Mouse (Mus musculus) megakaryocyte-erythroid progenitor cell, adult 5-6 weeks (primary cell): ENCODE data around the gene Smarcd2. TPM values are rescaled to one million over a fixed set of nuclear protein-coding genes. Genes with fewer than 3 reads are reported as not detected.

Experiments
- ATAC-seq: replicated peaks from 2 replicates; pipeline ENCODE4 v1.8.0; 2016; ENCODE audit warnings: mild to moderate bottlenecking, inconsistent platforms; ENCODE audit not compliant: severe bottlenecking, poor library complexity, low FRiP score, low TSS enrichment
- total RNA-seq, 2 experiments: library from RNA; stranded (forward) in 1 of 2; stranded (reverse) in 1 of 2; fragments of 200-1000, 215-1000 nt in 1 of 2; fragments of >200 nt in 1 of 2; fragmentation: Nextera tagmentation in 1 of 2; gene quantifications; 2 replicates each; pipeline ENCODE4 v1.2.3; 2014 to 2017

Gene Smarcd2
- total RNA-seq (2014; fragmentation: Nextera tagmentation) (93.8 and 120 TPM in 2 replicates), total RNA-seq (2017) (201 and 272 TPM in 2 replicates)

DNA sequence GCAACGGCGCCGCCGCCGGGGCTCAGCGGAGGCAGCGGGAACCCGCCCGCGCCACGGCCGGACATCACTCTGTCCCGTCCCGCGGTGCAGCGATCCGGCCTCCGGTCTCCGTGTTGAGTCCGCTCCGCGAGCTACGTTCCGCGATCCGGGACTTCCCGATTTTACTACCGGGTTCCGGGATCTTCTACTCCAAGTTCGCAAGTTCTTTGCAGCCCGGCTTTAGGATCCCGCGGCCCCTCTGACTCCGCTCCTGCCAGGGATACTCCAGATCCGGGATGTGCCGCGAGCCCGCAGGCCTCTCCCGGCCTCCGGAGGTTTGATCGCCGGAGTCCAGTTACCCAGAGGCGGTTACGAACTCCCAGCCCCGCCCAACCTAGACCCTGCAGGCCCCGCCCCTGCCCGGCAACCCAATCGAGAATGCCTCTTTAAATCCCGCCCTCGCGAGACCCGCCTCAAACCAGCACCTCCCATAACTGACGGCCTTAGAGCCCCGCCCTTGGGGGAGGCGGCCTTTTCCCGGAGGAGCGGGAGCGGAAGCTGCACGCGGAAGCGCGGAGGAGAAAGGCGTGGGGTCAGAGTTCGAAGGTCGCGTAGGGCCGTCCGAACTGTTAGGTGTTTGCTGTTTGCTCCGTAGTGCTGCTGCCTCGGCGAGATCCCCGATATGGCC, at the start of gene Smarcd2:
Gene Smarcd2, minus strand, starts transcription at position 329 of the 667 bp plus-strand sequence.
- peak; percentile 82 for ATAC-seq

DNA sequence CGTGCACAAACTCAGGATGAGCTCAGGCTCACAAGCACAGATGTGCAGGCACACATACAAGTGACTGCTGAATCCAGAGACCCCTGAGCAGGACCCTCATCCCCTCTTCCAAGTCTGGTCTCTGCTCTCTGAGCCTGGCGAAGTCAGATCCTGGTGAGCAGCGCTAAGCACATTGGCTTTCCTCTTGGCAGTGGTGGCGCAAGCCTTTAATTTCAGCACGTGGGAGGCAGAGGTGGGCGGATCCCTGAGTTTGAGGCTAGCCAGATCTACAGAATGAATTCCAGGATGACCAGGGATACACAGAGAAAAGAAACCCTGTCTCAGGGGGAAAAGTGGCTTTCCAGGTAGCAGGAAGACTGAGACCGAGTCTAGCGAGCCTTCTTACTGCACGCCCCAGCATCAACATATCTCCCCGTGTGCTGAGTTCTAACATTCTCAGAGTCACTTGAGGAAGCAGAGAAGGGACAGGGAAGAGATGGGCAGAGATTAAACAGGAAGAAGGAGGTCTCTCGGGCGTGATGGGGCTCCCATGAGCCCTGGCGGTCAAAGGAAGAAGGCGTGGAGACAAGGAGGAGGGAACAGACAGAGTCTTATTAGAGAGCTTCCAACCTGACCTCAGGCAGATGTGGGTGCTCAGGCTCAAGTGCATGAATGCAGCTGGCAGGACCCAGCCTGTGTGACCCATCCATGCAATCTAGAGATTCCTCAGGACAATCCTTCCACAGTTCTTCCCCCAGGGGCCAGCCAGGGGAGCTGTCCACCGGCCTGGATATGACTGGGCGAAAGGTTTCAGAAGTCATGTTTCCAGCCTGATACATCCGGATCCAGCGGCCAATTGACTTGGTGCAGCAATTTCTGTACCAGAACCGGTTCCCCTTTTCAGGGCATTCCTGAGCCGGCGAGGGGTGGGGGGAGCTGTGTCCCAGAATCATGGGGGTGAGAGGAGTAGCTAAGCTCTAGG, 45.9 kb upstream of the Smarcd2 start:
- no peak for ATAC-seq

DNA sequence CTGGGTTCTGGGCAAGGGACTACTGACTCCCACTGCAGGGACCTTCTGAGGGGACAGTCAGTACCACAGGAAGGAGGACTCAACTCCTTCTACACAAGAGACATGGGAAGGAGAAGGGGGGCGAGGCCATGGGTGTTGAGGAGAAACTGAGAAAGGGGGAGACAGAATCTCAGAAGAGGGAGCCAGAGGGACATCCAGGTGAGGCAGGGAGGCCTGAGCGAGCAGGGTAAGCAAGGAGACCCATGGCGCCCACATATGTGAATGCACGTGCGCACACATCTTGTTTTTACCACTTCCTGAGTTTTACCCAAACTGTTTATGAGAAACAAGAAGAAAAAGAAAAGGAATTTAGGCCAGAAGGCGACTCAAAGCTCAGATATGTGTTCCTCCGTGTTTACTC, 45.0 kb upstream of the Smarcd2 start:
- no peak for ATAC-seq

GRCm38 (mm10) chr11:106316416-106316815, 43.6 kb upstream of the Smarcd2 start:
- ATAC-seq = no peak

- no peak for ATAC-seq
Observed at GRCm38 (mm10) chr11:106314333-106314812, 41.6 kb upstream of the Smarcd2 start, which contains the start of gene Cd79b. Gene Cd79b (minus strand): TSS chr11:106314762.

DNA sequence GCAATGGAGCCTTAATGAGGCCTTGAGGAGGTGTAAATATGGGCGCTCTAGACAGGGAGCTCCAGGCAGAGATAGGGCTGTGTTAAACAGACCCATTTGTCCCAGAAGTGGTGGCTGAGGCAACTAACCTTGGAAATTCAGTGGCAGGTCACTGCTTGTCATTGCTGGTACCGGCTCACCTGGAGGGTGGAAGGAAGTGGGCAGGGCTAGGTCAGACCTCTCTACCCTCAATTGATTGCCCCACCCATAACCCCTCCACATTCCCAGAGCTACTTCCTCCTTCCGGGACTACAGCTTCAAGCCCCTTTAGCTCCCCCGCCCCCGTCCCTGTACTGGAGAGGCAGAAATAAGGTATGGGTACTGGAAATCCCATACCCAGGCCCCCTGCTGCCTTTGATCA, 40.8 kb upstream of the Smarcd2 start:
- no peak for ATAC-seq

DNA sequence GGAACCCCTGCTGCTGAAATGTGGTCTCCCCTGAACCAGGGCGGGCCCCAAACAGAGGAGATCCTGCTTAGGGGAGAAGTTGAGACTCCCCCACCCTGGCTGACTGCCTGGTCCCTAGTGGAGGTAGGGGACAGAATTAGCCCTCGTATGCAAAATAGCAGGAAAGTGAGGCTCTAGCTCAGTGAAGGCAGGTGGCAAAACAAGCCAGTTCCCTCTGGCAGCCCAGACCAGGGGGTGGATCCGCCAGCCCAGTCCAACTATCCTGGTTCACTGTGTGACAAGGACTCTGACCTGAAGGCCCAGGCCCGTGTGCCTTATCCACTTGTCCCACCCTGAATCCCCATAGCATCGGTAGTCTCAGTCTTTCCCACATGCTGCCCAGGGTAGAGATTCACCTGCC, 37.4 kb upstream of the Smarcd2 start:
- ATAC-seq = no peak

DNA sequence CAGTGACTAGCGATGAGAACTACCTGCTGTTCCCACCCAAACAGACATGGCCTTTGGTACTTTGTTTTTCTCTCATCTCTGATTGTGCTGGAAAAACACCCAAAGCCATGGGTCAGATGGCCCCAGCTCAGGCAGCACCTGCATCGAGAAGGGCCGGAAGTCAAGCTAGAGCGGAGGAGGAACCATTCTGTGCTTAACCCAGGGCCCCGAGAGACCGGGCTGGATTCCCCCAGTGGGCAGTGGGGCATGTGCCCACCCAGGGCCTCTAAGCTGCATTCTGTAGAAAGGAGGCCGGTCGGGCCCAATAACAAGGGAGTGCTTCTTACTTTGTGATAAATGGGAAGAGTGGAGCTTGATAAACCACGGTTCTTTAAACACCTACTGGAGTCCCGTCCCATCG, 35.4 kb upstream of the Smarcd2 start:
- ATAC-seq = no peak

- no peak for ATAC-seq
Observed at GRCm38 (mm10) chr11:106307432-106307831, 34.7 kb upstream of the Smarcd2 start.

DNA sequence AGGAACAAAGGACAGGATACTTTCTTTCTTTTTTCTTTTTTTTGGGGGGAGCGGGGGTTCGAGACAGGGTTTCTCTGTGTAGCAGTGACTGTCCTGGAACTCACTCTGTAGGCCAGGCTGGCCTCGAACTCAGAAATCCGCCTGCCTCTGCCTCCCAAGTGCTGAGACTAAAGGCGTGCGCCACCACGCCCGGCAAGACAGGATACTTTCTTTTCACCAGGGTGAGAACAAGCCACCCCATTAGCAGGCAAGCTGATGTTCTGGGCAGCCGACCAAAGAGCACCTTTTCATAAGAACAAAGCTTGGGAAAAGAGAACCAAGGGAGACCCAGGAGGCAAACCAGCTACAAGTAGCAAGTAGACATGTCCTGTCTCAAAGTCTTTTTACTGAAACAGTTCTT, 34.0 kb upstream of the Smarcd2 start:
- no peak for ATAC-seq

GRCm38 (mm10) chr11:106306065-106306385, 33.3 kb upstream of the Smarcd2 start:
- no peak for ATAC-seq

- no peak for ATAC-seq
Observed at GRCm38 (mm10) chr11:106305348-106306064, 32.7 kb upstream of the Smarcd2 start.

- peak; percentile 86 for ATAC-seq
Observed at GRCm38 (mm10) chr11:106302634-106303033, 29.9 kb upstream of the Smarcd2 start.

GRCm38 (mm10) chr11:106301765-106302164, 29.0 kb upstream of the Smarcd2 start, which contains the start of gene Gh:
Gene Gh (minus strand): TSS chr11:106301865.
- no peak for ATAC-seq

DNA sequence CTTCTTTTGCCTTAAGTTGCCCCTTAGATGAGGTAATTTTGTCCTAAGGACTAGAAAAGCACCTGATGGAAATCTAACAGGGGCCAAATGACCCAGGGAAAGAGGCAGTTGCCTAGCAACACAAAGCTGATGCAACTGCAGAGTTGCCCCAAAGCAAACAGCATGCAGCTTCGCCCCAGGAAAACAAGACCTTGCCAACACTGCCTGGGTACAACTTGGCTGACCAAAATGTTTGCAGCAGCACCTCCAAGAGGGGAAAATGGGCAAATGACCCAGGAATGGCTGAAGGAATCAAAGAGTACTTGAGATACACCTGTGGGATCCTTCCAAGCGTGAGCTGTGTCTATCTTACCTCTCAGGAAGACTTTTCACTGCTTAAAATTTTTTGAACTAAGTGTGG, 19.1 kb upstream of the Smarcd2 start:
- no peak for ATAC-seq

DNA sequence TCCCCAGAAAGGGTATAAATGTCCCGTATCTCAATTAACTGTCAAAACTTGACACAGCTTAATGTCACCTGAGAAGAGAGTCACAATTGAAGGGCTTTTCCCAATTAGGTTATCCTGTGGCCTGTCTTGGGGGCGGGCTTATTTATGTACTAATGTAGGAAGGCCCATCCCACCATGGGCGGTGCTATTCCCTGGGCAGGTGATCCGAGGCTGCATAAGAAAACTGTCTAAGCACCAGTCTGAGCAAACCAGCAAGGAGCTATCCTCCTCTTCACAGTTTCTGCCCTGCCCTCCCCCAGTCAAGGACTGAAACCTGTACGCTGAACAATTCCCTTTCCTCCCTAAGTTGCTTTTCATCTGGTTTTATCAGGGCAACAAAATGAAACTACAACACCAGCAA, 17.6 kb upstream of the Smarcd2 start:
- no peak for ATAC-seq

DNA sequence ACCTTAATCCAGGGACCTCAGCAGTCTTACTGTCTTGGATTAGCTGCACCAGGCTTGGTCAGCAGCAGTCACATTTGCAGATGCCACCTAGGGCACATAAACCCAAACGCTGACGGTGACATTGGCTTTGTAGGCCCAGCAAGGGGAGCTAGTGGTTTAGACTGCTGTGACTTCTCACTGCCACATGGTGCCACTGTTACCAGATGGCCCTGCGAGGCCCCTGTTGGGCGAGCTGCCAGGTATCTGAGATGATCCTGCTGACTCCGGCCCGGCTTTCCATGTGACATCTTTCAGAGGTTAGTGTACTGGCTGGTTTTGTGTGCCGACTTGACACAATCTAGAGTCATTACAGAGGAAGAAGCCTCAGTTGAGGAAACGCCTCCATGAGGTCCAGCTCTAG, 16.6 kb upstream of the Smarcd2 start:
- peak; percentile 65 for ATAC-seq

DNA sequence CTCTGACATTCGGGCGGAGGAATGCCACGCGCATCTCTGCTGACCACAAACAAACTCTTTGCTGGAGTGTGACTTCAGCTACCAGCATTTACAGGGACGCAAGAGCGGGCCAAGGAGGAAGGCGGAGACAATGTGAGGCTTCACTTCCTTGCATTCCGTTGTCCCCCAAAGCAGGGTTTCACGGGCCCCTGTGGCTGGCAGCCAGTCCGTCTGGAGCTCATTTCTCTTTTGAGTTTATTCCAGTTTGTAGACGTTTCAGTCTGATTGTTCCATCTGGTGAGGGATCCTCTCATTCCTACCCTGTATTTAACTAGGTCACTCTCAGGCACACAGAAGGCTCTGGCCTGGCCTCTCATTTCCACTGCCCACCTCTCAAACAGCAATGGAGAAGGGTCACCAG, 14.2 kb upstream of the Smarcd2 start:
- ATAC-seq = no peak

DNA sequence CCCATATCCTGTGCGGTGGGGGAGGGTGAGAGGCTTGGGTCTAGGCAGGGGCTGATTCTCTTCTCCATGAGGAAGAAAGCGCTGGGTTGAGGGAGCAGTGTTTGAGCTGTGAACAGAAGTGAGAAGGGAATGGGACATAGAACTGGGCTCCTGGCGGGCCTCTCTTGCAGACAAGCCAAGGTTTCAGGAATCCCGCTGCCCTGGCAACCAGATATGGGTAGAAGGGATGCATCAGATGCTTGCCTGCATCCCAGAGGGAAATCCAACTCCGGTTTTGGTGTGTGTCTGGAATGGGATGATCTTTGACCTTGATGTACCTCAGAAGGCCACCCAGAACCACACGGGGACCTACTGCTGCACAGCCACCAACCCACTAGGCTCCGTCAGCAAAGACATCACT, 13.4 kb upstream of the Smarcd2 start:
- no peak for ATAC-seq

DNA sequence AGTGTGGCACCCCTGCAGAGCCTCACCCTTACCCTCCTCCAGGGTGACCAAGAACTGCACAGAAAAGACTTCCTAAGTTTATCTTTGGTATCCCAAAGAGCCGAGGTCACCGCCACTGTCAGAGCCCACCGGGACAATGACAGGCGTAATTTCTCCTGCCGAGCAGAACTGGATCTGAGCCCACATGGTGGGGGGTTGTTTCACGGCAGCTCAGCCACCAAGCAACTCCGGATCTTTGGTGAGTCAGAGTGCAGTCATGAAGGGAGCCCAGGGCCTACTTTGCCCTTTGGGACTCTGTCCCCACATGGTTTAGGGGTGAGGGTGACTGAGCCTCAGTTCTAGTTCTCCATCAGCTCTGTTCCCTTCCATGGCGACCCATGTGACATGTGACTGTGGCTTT, 11.4 kb upstream of the Smarcd2 start:
- no peak for ATAC-seq
